Mouse (Mus musculus): ENCODE data around the gene Mdfi. TPM values are rescaled to one million over a fixed set of nuclear protein-coding genes. Genes with fewer than 3 reads are reported as not detected.
A peak's percentile ranks its signal among the peaks of the same experiment; 100 is the strongest.

Mdfi gene
- polyA plus RNA-seq, 1 experiment from 2014 or later = 9.9 TPM

- Histone ChIP-seq H3K27me3 (peaks cover 14% of the 10 kb centered on the region), H3K36me3 (replicated peaks) (no peaks in the 10 kb centered on the region), H3K9me3 (no peaks in the 10 kb centered on the region), H3K4me2 (no peak overlapping the region), H3K4me1 (peaks cover 36% of the 10 kb centered on the region), H3K4me3 (replicated peaks) (no peak overlapping the region), H3K9ac (no peak overlapping the region), H3K27ac (no peak overlapping the region; the same call in 1 of the 2 replicates)
- WGBS = 12% methylated on average over 9 of the region's 9 CpGs
- ATAC-seq (ENCODE audit: low FRiP score) = peak; percentile 78
Measured at GRCm38 (mm10) chr17:47793377-47793776, 41.1 kb downstream of the Mdfi start.

GRCm38 (mm10) chr17:47792098-47792863 lies 42.2 kb downstream of the Mdfi start:
- Histone ChIP-seq H3K4me3 (replicated peaks) (no peak overlapping the region), H3K4me1 (peaks cover 46% of the 10 kb centered on the region), H3K4me2 (no peak overlapping the region), H3K9ac (no peak overlapping the region), H3K27me3 (peaks cover 18% of the 10 kb centered on the region), H3K27ac (no peak overlapping the region), H3K9me3 (no peaks in the 10 kb centered on the region), H3K36me3 (replicated peaks) (no peaks in the 10 kb centered on the region)
- peak; percentile 43 for ATAC-seq (ENCODE audit: low FRiP score)
- WGBS = 22% methylated on average over 15 of the region's 15 CpGs

GRCm38 (mm10) chr17:47788996-47789395 lies 45.5 kb downstream of the Mdfi start:
- no peak overlapping the region for H3K4me3 ChIP-seq (replicated peaks)
- no peaks in the 10 kb centered on the region for H3K36me3 ChIP-seq (replicated peaks)
- no peaks in the 10 kb centered on the region for H3K9me3 ChIP-seq
- H3K27ac ChIP-seq = 0 out of 2 replicates have a peak overlapping the region, but pooled peaks have one; percentile 31
- no peak overlapping the region for H3K9ac ChIP-seq
- peaks cover 33% of the 10 kb centered on the region for H3K4me1 ChIP-seq
- no peak overlapping the region for H3K4me2 ChIP-seq
- H3K27me3 ChIP-seq = peaks cover 23% of the 10 kb centered on the region
- no peak for ATAC-seq (ENCODE audit: low FRiP score)
- 64% methylated on average over 6 of the region's 6 CpGs for WGBS

- Histone ChIP-seq H3K4me3 (replicated peaks) (no peak overlapping the region), H3K9me3 (no peaks in the 10 kb centered on the region), H3K27me3 (peaks cover 23% of the 10 kb centered on the region), H3K36me3 (replicated peaks) (no peaks in the 10 kb centered on the region), H3K27ac (no peak overlapping the region), H3K4me2 (no peak overlapping the region), H3K9ac (no peak overlapping the region), H3K4me1 (peaks cover 27% of the 10 kb centered on the region)
- WGBS = 3% methylated on average over 4 of the region's 4 CpGs
- ATAC-seq (ENCODE audit: low FRiP score) = no peak
Measured at GRCm38 (mm10) chr17:47788306-47788705, 46.2 kb downstream of the Mdfi start.

GRCm38 (mm10) chr17:47787632-47788031 lies 46.9 kb downstream of the Mdfi start:
- Histone ChIP-seq H3K4me2 (no peak overlapping the region), H3K27ac (no peak overlapping the region), H3K4me3 (replicated peaks) (no peak overlapping the region), H3K27me3 (peaks cover 24% of the 10 kb centered on the region), H3K9ac (no peak overlapping the region), H3K36me3 (replicated peaks) (no peaks in the 10 kb centered on the region), H3K4me1 (peaks cover 25% of the 10 kb centered on the region), H3K9me3 (no peaks in the 10 kb centered on the region)
- no peak for ATAC-seq (ENCODE audit: low FRiP score)
- 32% methylated on average over 8 of the region's 8 CpGs for WGBS

GRCm38 (mm10) chr17:47784411-47784810 lies 50.1 kb downstream of the Mdfi start:
- no peaks in the 10 kb centered on the region for H3K9me3 ChIP-seq
- H3K36me3 ChIP-seq (replicated peaks) = no peaks in the 10 kb centered on the region
- H3K27me3 ChIP-seq = peaks cover 20% of the 10 kb centered on the region
- H3K4me3 ChIP-seq (replicated peaks) = no peak overlapping the region
- H3K9ac ChIP-seq = no peak overlapping the region
- no peak overlapping the region for H3K4me2 ChIP-seq
- ATAC-seq (ENCODE audit: low FRiP score) = no peak
- WGBS = 92% methylated on average over 6 of the region's 6 CpGs
- H3K4me1 ChIP-seq = peaks cover 19% of the 10 kb centered on the region
- no peak overlapping the region for H3K27ac ChIP-seq

- Histone ChIP-seq H3K4me3 (replicated peaks) (no peak overlapping the region), H3K27me3 (peaks cover 20% of the 10 kb centered on the region), H3K4me1 (peaks cover 11% of the 10 kb centered on the region), H3K9me3 (no peaks in the 10 kb centered on the region), H3K9ac (no peak overlapping the region), H3K36me3 (replicated peaks) (no peaks in the 10 kb centered on the region), H3K4me2 (no peak overlapping the region), H3K27ac (no peak overlapping the region)
- no peak for ATAC-seq (ENCODE audit: low FRiP score)
- WGBS = 88% methylated on average over 8 of the region's 8 CpGs
Measured at GRCm38 (mm10) chr17:47783445-47784223, 50.9 kb downstream of the Mdfi start.

- Histone ChIP-seq H3K27me3 (peaks cover 12% of the 10 kb centered on the region; the same call in 1 of the 2 replicates), H3K27ac (no peak overlapping the region), H3K4me2 (no peak overlapping the region), H3K9me3 (no peaks in the 10 kb centered on the region), H3K4me1 (peaks cover under 1% of the 10 kb centered on the region; the same call in 1 of the 2 replicates), H3K9ac (no peak overlapping the region), H3K4me3 (replicated peaks) (no peak overlapping the region), H3K36me3 (replicated peaks) (no peaks in the 10 kb centered on the region)
- ATAC-seq (ENCODE audit: low FRiP score) = no peak
- WGBS = 87% methylated on average over 3 of the region's 3 CpGs
Measured at GRCm38 (mm10) chr17:47782486-47782885, 52.0 kb downstream of the Mdfi start.

- ATAC-seq (ENCODE audit: low FRiP score) = no peak
- WGBS = 86% methylated on average over 10 of the region's 10 CpGs
Measured at GRCm38 (mm10) chr17:47780470-47780869, 54.0 kb downstream of the Mdfi start.

GRCm38 (mm10) chr17:47777141-47777540 lies 57.4 kb downstream of the Mdfi start:
- no peak for ATAC-seq (ENCODE audit: low FRiP score)
- Histone ChIP-seq H3K27me3 (no peaks in the 10 kb centered on the region; the same call in 1 of the 2 replicates), H3K36me3 (replicated peaks) (no peaks in the 10 kb centered on the region), H3K4me3 (replicated peaks) (no peak overlapping the region), H3K9ac (no peak overlapping the region), H3K27ac (no peak overlapping the region), H3K4me2 (no peak overlapping the region), H3K9me3 (no peaks in the 10 kb centered on the region), H3K4me1 (no peaks in the 10 kb centered on the region)
- WGBS = 75% methylated on average over 2 of the region's 2 CpGs

More at GRCm38 (mm10) chr17:47780470-47780869, 54.0 kb downstream of the Mdfi start:
- H3K4me1 ChIP-seq = no peaks in the 10 kb centered on the region
- no peaks in the 10 kb centered on the region for H3K9me3 ChIP-seq
- no peak overlapping the region for H3K27ac ChIP-seq
- H3K4me2 ChIP-seq = no peak overlapping the region
- no peaks in the 10 kb centered on the region for H3K36me3 ChIP-seq (replicated peaks)
- no peak overlapping the region for H3K4me3 ChIP-seq (replicated peaks)
- no peak overlapping the region for H3K9ac ChIP-seq
- H3K27me3 ChIP-seq = peaks cover 5% of the 10 kb centered on the region; the same call in 1 of the 2 replicates

- WGBS = 77% methylated on average over 6 of the region's 6 CpGs
- Histone ChIP-seq H3K4me2 (no peak overlapping the region), H3K4me1 (no peaks in the 10 kb centered on the region), H3K27me3 (no peaks in the 10 kb centered on the region; the same call in 1 of the 2 replicates), H3K4me3 (replicated peaks) (no peak overlapping the region), H3K9me3 (no peaks in the 10 kb centered on the region), H3K27ac (no peak overlapping the region), H3K9ac (no peak overlapping the region), H3K36me3 (replicated peaks) (no peaks in the 10 kb centered on the region)
- ATAC-seq (ENCODE audit: low FRiP score) = no peak
Measured at GRCm38 (mm10) chr17:47773604-47774003, 60.9 kb downstream of the Mdfi start.

- no peak for ATAC-seq (ENCODE audit: low FRiP score)
- H3K4me3 ChIP-seq (replicated peaks) = no peak overlapping the region
- H3K9ac ChIP-seq = no peak overlapping the region
- no peak overlapping the region for H3K27ac ChIP-seq
- no peaks in the 10 kb centered on the region for H3K9me3 ChIP-seq
- no peaks in the 10 kb centered on the region for H3K4me1 ChIP-seq
- 87% methylated on average over 11 of the region's 11 CpGs for WGBS
- H3K27me3 ChIP-seq = 0 out of 2 replicates have a peak, but pooled peaks cover 3% of the 10 kb centered on the region
- H3K4me2 ChIP-seq = no peak overlapping the region
- no peaks in the 10 kb centered on the region for H3K36me3 ChIP-seq (replicated peaks)
Measured at GRCm38 (mm10) chr17:47769389-47770299, 64.8 kb downstream of the Mdfi start.

All from forebrain, embryonic 12.5 days (tissue).